Mouse (Mus musculus) CH12.LX (cell line): Measurements from ENCODE around the gene Aspa. TPM values are rescaled to one million over a fixed set of nuclear protein-coding genes. Genes with fewer than 3 reads are reported as not detected.

Experiments used
- DNase-seq: peaks from one replicate; pipeline ENCODE4 v3.0.0-alpha.2; 2013; ENCODE audit errors: extremely low read depth
- H3K27ac ChIP-seq: 2 replicates; pipeline ENCODE4 v1.5.1; 2012; ENCODE audit warnings: low read depth, mild to moderate bottlenecking, control low read depth, moderate library complexity; ENCODE audit not compliant: insufficient read depth
- H3K27me3 ChIP-seq: replicated peaks from 2 replicates; pipeline ENCODE3; 2012; ENCODE audit warnings: inconsistent platforms
- H3K36me3 ChIP-seq, 2 experiments: replicated peaks in 1 of 2; 2 replicates each; pipeline versions ENCODE3 to v1.6.1; 2012; ENCODE audit warnings: inconsistent platforms in 1 of 2, low read length in 1 of 2, mild to moderate bottlenecking in 1 of 2, mixed read lengths in 1 of 2, moderate library complexity in 1 of 2; ENCODE audit not compliant: control insufficient read depth in 1 of 2, insufficient read depth in 1 of 2
- H3K4me1 ChIP-seq, 2 experiments: 2 replicates each; pipeline ENCODE4 v1.6.1; 2012; ENCODE audit warnings: inconsistent platforms in 1 of 2, moderate library complexity in 1 of 2; ENCODE audit not compliant: insufficient read depth in 2 of 2, control insufficient read depth in 1 of 2
- H3K4me2 ChIP-seq: 2 replicates; pipeline ENCODE4 v1.6.1; 2012; ENCODE audit warnings: low read depth, mild to moderate bottlenecking, control low read depth; ENCODE audit not compliant: poor library complexity, insufficient read depth, severe bottlenecking
- H3K4me3 ChIP-seq, 3 experiments: fragments of 150-350 bp in 1 of 3; sonication (generic) in 1 of 3; replicated peaks in 1 of 3; 2 replicates each; pipeline versions ENCODE3 to v1.5.1; 2011 to 2012; ENCODE audit warnings: low read depth in 2 of 3, low read length in 2 of 3, mild to moderate bottlenecking in 2 of 3, moderate library complexity in 2 of 3, control low read depth in 1 of 3, improper control_type of control experiment in 1 of 3, inconsistent platforms in 1 of 3, mixed read lengths in 1 of 3; ENCODE audit not compliant: poor library complexity in 1 of 3
- H3K79me2 ChIP-seq: replicated peaks from 2 replicates; pipeline ENCODE4 v1.6.1; 2012; ENCODE audit warnings: mild to moderate bottlenecking, moderate library complexity; ENCODE audit not compliant: control insufficient read depth, poor library complexity, insufficient read depth, severe bottlenecking; ENCODE audit errors: extremely low read depth
- H3K9ac ChIP-seq: 2 replicates; pipeline ENCODE4 v1.6.1; 2012; ENCODE audit warnings: low read depth, mild to moderate bottlenecking, control low read depth, moderate library complexity; ENCODE audit not compliant: insufficient read depth
- H3K9me3 ChIP-seq: replicated peaks from 2 replicates; pipeline ENCODE3; 2012; ENCODE audit warnings: low read length, inconsistent platforms, mixed read lengths
- BHLHE40 ChIP-seq: IDR thresholded peaks from 2 replicates; pipeline ENCODE4 v1.6.1; 2011; ENCODE audit warnings: mild to moderate bottlenecking, low read depth, low read length, improper control_type of control experiment
- CTCF ChIP-seq, 2 experiments: IDR thresholded peaks in 1 of 2; conservative IDR thresholded peaks in 1 of 2; 2 replicates each; pipeline ENCODE4 v1.5.1; 2011 to 2012; ENCODE audit warnings: low read depth in 2 of 2, low read length in 2 of 2, improper control_type of control experiment in 1 of 2, inconsistent platforms in 1 of 2, mild to moderate bottlenecking in 1 of 2, moderate library complexity in 1 of 2
- ELF1 ChIP-seq: IDR thresholded peaks from 2 replicates; pipeline ENCODE4 v1.6.1; 2014; ENCODE audit warnings: low read depth, mild to moderate bottlenecking, inconsistent platforms, low read length, improper control_type of control experiment
- ETS1 ChIP-seq: conservative IDR thresholded peaks from 2 replicates; pipeline ENCODE4 v1.6.1; 2012; ENCODE audit warnings: low read depth, mild to moderate bottlenecking, inconsistent platforms, low read length, improper control_type of control experiment, moderate library complexity
- HCFC1 ChIP-seq: IDR thresholded peaks from 2 replicates; pipeline ENCODE4 v1.6.1; 2012; ENCODE audit warnings: low read depth, mild to moderate bottlenecking, inconsistent platforms, low read length, improper control_type of control experiment
- IRF4 ChIP-seq: IDR thresholded peaks from 2 replicates; pipeline ENCODE4 v1.6.1; 2014; ENCODE audit warnings: low read depth, mild to moderate bottlenecking, inconsistent platforms, low read length, improper control_type of control experiment
- JUN ChIP-seq: IDR thresholded peaks from 2 replicates; pipeline ENCODE4 v1.6.1; 2011; ENCODE audit warnings: low read depth, mild to moderate bottlenecking, low read length, improper control_type of control experiment, moderate library complexity; ENCODE audit not compliant: insufficient read depth
- KAT2A ChIP-seq: IDR thresholded peaks from 2 replicates; pipeline ENCODE4 v1.6.1; 2012; ENCODE audit warnings: low read length, improper control_type of control experiment, inconsistent platforms; ENCODE audit not compliant: insufficient replicate concordance
- MAFK ChIP-seq: IDR thresholded peaks from 2 replicates; pipeline ENCODE4 v1.6.1; 2011; ENCODE audit warnings: low read length, improper control_type of control experiment; ENCODE audit not compliant: insufficient replicate concordance
- MAX ChIP-seq: IDR thresholded peaks from 2 replicates; pipeline ENCODE4 v1.6.1; 2011; ENCODE audit warnings: low read length, improper control_type of control experiment
- MEF2A ChIP-seq: IDR thresholded peaks from 2 replicates; pipeline ENCODE4 v1.6.1; 2014; ENCODE audit warnings: low read depth, mild to moderate bottlenecking, inconsistent platforms, low read length, improper control_type of control experiment, borderline replicate concordance
- MXI1 ChIP-seq: IDR thresholded peaks from 2 replicates; pipeline ENCODE4 v1.6.1; 2011; ENCODE audit warnings: mild to moderate bottlenecking, low read depth, low read length, improper control_type of control experiment
- RCOR1 ChIP-seq: conservative IDR thresholded peaks from 2 replicates; pipeline ENCODE4 v1.6.1; 2012; ENCODE audit warnings: low read depth, mild to moderate bottlenecking, inconsistent platforms, low read length, improper control_type of control experiment
- SMC3 ChIP-seq: IDR thresholded peaks from 2 replicates; pipeline ENCODE4 v1.6.1; 2011; ENCODE audit warnings: low read depth, low read length, improper control_type of control experiment
- TCF12 ChIP-seq: IDR thresholded peaks from 2 replicates; pipeline ENCODE4 v1.6.1; 2014; ENCODE audit warnings: low read depth, mild to moderate bottlenecking, inconsistent platforms, low read length, improper control_type of control experiment
- ZKSCAN1 ChIP-seq: IDR thresholded peaks from 2 replicates; pipeline ENCODE4 v1.6.1; 2012; ENCODE audit warnings: low read depth, inconsistent platforms, low read length, improper control_type of control experiment, borderline replicate concordance
- ZMIZ1 ChIP-seq: IDR thresholded peaks from 2 replicates; pipeline ENCODE4 v1.6.1; 2012; ENCODE audit warnings: low read depth, mild to moderate bottlenecking, inconsistent platforms, low read length, improper control_type of control experiment
- ZNF384 ChIP-seq: IDR thresholded peaks from 2 replicates; pipeline ENCODE4 v1.6.1; 2012; ENCODE audit warnings: low read depth, low read length, improper control_type of control experiment, inconsistent platforms
- dilution Hi-C: fragments of 300-500 bp; cut with MboI; formaldehyde crosslinking; loops from 2 replicates; pipeline ENCODE4 v1.14.3; 2020; ENCODE audit warnings: low sequenced_read_pairs; ENCODE audit not compliant: extremely low pct_unique_long_range_greater_than_20kb, extremely low pct_ligation_motif_present
- in situ Hi-C: fragments of 300-500 bp; cut with MboI; formaldehyde crosslinking; loops from 3 replicates; pipeline ENCODE4 v1.14.3; 2019; ENCODE audit warnings: low sequenced_read_pairs, low pct_ligation_motif_present, low pct_unique_long_range_greater_than_20kb, mixed read lengths
- polyA plus RNA-seq: library from polyadenylated mRNA; unstranded; fragments of >175 nt; gene quantifications from 2 replicates; pipeline ENCODE4 v1.2.1, GENCODE M21; 2012; ENCODE audit warnings: low read depth; ENCODE audit not compliant: insufficient read length
- total RNA-seq, 2 experiments: library from RNA; depleted of rRNA; stranded (reverse); fragments of 300-350 nt in 1 of 2; fragments of >200 nt in 1 of 2; gene quantifications; 2 replicates each; pipeline ENCODE4 v1.2.3; 2012 to 2014

The Aspa gene
- total and polyA plus RNA-seq, 3 experiments: not detected

DNA sequence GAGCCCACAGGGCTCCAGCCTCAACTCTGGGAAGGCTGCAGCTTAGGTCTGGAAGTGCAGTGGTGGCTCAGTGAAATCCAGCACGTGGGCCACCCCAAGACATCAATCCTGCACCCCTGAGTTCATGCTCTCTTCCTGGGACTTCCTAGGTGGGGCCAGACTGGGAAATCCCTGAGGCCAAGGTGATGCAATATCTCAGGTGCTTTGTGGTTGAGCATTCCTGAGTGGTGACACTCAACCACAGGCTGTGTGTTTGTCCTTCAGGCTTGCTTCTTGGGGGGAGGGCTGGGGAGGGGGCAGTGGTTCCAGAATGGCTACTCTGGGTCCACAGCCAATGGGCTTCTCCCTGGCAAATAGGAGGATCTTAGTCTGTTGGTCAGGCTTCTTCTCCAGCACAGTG is 45.5 kb downstream of the Aspa start:
- Histone ChIP-seq H3K9ac (no peak overlapping the region), H3K36me3 (no peaks in the 10 kb centered on the region), H3K79me2 (no peaks in the 10 kb centered on the region), H3K27me3 (peaks cover 92% of the 10 kb centered on the region), H3K4me3 (no peak overlapping the region), H3K27ac (no peak overlapping the region), H3K4me1 (peaks cover 18 to 37% of the 10 kb centered on the region in 2 experiments), H3K4me2 (no peak overlapping the region), H3K9me3 (no peaks in the 10 kb centered on the region)
- DNase-seq: no peak
- dilution Hi-C loops (no loop called here), in situ Hi-C loops (loop anchor here (10.0 to 25.0 kb wide), 2 partner anchors 149 to 1078 kb away; partner anchors contain the start of genes Haspin, Olfr411 and Olfr412)
- TF ChIP-seq SMC3: no peak
- TF ChIP-seq BHLHE40: peak; percentile 32
- no peak for TF ChIP-seq KAT2A
- no peak for TF ChIP-seq JUN

DNA sequence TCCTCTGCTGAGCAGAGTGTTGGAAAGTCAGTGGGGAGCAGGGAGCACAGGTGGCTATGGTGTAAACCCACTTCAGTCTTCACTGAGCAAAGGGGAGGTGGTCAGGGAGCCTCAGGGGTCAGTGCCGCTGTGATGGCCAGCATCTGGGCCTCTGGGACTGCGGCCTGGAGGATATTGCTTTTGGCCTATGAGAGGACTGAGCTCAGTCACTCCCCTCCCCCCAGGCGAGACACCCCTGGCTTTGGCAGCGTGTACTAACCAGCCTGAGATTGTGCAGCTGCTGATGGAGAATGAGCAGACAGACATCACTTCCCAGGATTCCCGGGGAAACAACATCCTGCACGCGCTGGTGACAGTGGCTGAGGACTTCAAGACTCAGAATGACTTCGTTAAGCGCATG is 46.0 kb downstream of the Aspa start:
- dilution Hi-C loops: no loop called here
- Histone ChIP-seq H3K4me3 (no peak overlapping the region), H3K4me2 (no peak overlapping the region), H3K27me3 (peaks cover 91% of the 10 kb centered on the region), H3K9ac (no peak overlapping the region), H3K4me1 (peaks cover 18 to 37% of the 10 kb centered on the region in 2 experiments), H3K9me3 (no peaks in the 10 kb centered on the region), H3K27ac (no peak overlapping the region), H3K79me2 (no peaks in the 10 kb centered on the region), H3K36me3 (no peaks in the 10 kb centered on the region)
- DNase-seq: no peak
- in situ Hi-C loops: loop anchor here (10.0 to 25.0 kb wide), 2 partner anchors 149 to 1079 kb away; partner anchors contain the start of genes Haspin, Olfr411 and Olfr412
- TF ChIP-seq SMC3: no peak
- TF ChIP-seq MAFK: no peak
- no peak for TF ChIP-seq CTCF (conservative IDR thresholded peaks at IDR 0.05 in 1 of 2, IDR thresholded peaks at IDR 0.05 in 1 of 2; ENCODE audit: low read depth in 2 of 2, low read length in 2 of 2)
- no peak for TF ChIP-seq ZMIZ1
- TF ChIP-seq ZNF384: no peak
- no peak for TF ChIP-seq ELF1
- no peak for TF ChIP-seq ETS1
- TF ChIP-seq MEF2A: no peak
- TF ChIP-seq ZKSCAN1: no peak
- TF ChIP-seq MAX: no peak
- no peak for TF ChIP-seq TCF12
- no peak for TF ChIP-seq MXI1
- no peak for TF ChIP-seq IRF4
- no peak for TF ChIP-seq HCFC1
- no peak for TF ChIP-seq RCOR1
